Mouse (Mus musculus) lung, postnatal 14 days (tissue): ENCODE measurements at regions not wholly inside any gene's neighbourhood (a gene's known extent, or its start where the extent isn't known, plus 50 kb on each side); places are given as distances from the start of the nearest gene placed in this dataset.
A peak's percentile ranks its signal among the peaks of the same experiment; 100 is the strongest.

Experiments used
- DNase-seq: peaks from one replicate; pipeline ENCODE4 v3.0.0; 2021

DNA sequence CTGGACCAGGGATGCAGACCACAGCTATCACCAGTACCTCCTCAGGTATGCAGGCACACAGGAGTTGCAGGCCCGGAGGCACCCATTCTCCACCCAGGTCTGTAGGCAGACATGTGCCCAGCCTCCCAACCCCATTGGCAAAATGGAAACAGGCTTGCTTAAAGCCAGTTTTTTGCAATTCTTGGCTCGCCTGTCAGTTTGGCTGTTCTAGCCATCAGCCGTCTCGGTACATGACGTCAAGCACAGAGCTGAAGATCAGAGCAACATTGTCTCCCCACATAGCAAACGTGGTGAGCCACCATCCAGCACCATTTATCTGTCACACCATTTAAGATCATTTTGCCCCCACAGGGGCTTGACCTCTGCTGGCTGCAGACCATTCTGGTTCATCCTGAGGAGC is 196.1 kb upstream of the Cops8 start:
- peak; percentile 26 for DNase-seq

DNA sequence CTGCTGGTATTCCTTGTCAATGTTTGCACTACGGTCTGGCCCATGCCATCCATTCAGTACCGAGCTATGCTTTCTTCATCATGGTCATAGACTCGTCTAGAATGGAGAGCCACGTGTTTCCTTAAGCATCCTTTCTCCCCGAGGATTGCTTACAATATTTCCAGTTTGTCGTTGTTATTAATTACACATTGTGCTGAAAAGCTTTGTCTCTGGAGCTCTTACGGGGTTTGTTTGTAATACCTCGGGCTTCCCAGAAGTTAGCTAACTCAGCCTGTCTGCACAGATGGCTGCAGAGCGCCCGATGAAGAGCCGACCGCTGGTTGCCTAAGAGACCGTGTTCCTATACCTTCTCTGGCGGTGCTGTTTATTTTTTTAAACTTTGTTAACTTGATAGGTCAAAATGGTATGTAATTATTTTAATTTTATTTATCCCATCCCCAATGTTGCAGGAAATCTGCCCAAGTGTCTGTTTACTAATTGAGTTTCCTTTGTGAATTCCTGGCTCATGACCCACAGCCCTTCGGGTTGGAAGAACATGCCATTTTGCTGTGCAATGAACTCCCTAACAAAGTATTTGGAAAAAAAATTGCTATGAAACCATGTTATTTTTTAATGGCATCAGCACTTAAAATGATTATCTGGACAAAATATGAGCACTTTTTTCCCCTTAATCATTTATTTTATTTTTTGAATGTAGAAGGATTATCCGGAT is 194.1 kb upstream of the Cops8 start:
- peak; percentile 39 for DNase-seq

DNA sequence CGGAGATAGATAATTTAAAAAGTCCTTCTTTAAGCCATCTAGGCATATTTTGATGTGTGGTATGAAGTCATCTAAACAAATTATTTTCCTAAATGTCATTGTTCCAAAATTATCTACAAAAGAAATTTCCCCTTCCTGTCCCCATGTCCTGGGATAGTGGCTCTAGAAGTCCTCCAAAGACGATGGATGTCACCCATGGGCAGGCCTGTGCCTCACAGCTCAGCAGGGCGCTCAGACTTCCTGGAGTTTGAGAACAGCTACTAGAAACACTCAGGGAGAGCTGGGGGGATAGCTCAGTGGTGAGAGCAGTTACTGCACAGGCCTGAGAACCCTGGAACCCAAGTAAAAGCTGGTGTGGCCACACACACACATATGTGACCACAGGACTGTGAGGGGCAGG is 193.5 kb upstream of the Cops8 start:
- DNase-seq = peak; percentile 22

DNA sequence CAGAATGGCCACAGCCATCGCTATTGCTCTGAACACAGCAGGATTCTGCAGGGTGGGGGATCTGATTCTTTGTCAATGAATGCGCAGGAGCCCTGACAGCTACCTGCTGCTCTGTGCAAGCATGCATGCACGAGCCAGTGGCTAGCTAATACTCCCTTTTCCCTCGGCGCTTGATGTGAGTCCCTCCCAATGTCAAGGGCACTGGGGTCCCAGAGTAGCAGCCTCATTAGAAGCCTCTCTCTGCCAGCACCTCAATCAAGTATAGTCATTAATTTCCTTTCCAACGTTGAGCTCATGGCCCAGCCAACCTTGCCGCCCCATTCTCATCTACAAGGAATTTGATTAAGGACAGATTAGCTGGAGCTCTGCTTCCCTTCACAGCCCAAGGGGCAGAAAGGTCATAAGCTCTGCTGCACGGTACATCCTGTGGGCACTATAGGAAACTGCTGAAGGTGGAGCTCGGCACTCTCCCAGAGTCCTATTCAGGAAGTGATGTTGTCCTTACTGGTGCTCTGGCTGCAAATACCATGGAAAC is 190.2 kb upstream of the Cops8 start:
- DNase-seq = peak; percentile 23

DNA sequence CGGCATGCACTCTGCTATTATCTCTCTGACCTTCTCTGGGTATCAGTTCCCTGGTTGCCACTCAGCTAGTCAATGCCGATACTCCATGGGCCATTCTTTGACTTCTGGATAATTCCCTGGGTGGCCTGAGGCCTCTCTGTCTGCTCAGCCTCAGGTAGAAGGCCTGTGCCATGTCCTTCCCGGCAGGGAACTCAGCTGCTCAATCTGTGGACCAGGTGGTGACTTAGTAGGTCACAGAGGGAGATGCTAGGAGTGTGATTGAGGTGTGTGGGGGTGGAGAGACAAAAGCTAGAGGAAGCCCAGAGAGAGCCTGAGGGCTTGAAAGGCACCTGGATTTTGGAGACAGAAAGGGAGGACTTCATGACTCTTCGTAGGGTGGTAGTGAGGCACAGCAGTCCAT is 188.0 kb upstream of the Cops8 start:
- DNase-seq = no peak

DNA sequence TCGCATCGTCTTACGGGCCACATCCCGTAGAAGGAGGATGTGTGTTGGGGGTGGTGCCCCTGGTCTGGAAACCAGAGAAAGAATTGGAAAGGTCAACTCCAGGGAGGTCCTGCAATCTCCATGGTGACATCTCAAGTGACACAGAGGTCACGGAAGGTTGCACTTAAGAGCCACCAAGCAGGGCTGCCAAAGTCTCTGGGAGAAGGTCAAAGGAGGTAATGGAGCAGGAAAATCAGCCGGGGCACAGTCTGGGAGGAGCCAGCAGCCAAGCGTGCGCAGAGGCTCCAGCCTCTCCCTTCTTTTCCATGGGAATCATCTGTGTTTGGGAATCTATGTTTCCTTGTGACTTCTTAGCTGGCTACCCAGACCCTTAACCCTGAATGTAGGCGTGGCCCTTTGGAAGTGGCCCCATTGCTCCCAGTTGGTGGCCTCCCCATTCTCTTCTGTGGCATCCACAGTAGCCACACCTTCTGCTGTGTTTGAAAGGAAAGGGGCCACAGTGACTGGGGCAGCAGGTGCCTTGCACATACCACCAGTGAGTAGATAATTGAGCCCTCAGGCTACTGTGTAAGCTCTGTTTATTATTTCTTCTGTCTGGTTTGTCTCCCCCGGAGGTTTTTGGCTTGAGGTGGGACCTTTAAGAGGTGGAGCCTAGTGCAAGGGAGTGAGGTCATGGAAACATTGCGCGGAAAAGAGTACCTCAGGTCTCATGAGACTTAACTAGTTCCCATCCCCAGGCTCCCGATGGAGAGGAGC is 178.5 kb upstream of the Cops8 start:
- no peak for DNase-seq

DNA sequence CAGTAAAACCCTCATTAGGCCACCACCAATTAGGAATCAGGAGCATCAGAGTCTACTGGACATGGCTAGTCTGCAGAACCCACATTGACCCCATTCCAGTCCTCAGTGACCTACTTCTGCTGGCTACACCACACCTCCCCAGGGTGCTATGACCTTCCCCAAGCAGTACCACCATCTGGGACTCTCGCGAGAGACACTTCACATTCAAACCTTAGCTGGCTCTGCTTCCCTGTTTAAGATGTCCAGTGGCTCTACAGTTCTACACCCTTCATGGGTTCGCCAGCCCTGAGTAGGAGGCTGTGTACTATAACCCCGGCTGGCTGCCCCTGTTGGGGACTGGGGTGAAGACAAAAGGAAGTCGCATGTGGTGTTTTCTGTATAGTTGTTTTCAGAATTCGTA is 174.4 kb upstream of the Cops8 start:
- DNase-seq = no peak

DNA sequence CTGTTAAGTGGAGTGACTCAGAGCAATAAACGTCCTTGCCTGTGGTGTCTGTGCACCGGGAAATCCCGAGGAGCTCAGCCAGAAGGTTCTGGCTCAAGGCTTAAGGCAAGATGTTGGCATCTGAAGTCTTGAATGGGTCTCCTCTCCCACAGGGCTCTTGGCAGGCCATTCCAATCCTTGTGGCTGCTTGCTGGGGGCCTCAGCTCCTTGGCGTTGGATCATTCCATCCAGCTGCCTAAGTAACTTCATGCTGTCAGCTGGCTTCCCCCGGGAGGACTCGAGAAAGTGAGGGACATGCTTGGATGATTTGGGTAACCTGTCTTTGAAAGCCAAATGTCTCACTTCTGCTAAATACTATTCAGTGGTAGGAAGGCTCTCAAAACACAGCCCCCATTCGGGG is 174.0 kb upstream of the Cops8 start:
- DNase-seq = no peak

DNA sequence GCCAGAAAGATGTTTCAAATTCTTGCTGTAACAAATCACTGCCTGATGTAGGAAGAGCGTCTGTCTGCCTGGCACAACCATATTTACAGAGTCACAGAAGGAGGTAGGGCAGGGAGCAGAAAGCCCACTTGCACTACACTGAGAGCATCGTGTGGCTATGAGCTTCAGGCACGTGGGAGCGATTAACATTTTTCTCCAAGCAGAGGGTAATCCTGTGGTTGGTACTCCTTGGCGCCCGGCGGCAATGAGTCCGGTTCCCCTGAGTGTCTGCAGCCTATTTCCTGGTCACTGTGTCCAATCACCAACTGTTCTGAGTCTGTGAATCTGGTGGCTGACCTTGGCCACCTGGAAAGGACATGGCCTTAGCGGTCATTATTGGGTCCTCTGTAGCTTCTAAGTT is 172.3 kb upstream of the Cops8 start:
- no peak for DNase-seq

DNA sequence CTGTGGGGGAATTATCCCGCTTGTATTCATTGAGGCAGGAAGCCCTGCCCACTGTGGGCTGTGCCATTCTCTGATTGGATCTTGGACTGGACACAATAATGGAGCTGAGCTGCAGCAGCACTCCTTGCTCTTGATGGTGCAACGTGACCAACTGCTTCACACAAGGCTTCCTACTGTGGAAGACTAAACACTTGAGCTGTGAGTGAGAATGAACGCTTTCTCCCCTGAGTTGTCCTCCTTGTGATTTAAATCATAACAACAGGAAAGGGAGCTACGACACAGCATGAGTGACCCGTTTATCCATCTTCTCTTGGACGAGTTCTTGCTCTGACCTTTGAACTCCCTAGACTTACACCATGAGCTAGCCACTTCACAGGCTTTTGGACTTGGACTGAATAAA is 171.0 kb upstream of the Cops8 start:
- DNase-seq = no peak

DNA sequence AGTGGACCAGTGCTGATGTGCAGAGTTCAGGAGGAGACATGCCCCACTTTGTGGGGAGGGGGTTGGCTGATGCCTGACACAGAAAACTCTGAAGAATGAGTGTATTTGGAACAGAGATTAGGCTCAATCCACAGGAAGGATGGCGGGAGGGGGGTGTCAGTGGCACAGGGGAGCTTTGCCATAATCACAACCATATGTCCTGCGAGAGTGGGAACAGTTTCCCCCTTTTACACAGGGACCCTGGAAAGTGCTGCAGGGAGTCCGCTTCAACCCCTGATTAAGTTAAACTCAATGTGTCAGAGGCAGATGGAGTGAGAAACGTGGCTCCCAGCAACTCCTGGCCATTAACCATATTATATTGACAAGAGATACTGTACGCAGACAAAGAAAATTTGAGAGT is 168.9 kb upstream of the Cops8 start:
- DNase-seq = no peak

DNA sequence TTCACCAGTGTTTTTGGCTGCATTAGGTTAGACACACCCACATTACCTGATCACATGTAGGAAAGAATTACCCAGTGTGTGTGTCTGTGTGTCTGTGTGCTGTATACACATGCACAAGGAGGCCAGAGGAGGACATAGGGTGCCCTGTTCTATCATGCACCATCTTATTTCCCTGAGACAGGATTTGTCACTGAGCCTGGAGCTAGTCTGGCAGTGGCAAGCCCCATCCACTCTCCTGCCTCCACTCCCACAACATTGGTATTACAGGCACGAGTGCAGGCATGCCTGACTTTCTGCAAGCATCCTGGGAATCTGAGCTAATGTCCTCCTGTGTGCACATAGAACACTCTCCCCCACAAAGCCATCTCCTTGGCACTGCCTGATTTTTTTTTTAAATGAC is 162.1 kb upstream of the Cops8 start:
- no peak for DNase-seq

DNA sequence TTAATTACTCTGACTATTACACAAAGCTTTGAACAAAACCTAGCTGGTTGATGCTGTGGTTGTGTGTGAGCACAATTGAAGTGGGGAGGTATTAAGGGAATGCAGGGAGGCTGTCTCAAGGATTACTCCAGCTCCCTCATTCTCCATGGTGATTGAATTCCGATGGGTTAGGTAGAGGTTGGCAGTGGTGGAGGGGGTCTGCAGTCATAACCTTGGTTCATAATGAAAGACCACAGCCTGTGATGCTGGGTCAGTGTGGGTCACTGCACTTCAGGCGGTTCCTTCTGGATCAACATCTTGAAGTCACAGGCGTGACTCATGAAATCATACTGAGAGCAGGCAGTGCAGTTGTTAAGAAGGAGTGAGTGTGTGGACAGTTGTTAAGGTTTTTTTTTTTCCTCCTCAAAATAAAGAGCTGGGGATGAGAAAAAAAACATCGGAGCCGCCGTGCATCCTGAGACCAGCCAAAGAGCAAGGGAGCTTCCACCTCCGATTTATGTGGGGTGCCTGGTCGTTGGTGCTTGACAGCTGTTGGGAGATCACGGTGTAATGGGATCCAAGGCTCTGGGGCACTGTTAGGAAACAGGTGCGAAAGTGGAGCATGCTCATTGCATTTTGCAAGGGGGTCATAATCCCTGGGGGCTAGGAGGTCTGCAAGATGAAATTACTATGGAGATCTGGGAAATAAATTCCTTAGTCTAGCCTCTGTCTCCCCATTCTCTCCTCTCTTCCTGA is 161.5 kb upstream of the Cops8 start:
- DNase-seq = no peak

DNA sequence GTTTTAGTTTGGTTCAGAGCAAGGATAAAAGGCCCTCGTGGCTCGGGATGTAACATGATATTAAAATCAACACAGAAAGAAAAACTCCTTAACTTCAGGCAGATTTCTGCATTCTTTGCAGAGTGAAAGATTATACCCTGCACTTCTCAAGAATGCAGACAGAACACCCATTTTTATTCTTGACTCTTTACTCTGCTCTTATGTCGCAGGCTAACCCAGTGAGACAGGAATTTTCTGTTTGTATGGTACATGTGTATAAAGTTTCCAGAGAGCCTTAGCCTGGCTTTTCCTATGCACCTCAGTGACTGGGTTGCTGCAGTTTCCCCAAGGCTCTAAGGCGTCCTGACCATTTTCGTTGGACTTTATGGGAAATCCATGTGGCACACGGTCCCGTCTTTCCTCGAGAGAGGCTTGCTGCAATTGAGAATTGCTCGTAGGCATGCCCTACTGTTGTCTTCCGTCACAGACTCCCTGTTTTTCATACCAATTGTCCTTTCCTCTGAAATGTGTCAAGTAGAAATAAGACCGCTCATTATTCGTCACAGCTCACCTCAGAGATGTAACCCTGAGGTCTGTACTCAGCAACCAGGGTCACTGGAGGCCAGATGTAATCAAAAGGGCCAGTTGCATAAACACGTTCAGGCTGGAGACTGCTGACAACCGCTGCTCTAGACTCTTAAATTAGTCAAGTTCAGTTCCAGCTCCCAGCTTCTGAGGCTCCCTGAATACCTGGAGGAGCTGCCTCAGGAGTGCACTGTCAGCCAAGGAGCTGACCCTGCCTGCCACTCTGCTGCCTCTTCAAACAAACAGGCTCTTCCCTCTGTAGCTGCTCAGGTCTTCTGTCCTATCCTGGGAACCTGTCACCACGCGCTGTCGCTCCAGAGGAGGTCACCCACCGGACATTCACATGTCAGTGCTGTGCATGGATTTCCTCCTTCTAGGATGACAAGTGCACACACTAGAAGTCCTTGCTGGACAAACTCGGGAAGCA is 160.2 kb upstream of the Cops8 start:
- DNase-seq = no peak

DNA sequence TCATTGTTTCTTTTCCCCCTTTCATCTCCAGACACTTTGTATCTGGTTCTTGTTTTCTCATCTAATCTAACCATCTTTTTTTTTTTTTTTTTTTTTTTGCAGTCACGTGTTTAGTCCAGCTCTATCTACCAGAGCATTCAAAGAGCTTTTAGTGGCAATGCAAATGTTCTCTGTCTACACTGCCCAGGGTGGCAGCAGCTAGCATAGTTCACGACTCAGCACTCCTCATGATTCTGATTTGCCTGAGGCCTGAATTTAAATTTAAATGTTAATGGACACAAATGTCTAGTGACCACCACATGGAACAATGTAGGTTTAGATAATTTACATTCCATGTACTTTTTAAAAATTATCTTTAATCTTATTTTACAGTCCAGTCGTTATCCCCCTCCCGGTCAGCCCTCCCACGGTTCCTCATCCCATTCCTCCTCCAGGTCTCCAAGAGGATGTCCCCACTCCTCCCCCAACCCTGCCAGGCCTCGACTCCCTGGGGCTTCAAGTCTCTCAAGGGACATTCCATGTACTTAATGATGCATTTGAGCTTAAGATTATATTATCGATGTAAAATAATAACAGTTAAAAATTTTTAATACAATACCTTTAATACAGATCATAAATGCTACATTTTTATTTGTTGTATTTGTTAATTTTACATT is 153.1 kb upstream of the Cops8 start:
- no peak for DNase-seq

DNA sequence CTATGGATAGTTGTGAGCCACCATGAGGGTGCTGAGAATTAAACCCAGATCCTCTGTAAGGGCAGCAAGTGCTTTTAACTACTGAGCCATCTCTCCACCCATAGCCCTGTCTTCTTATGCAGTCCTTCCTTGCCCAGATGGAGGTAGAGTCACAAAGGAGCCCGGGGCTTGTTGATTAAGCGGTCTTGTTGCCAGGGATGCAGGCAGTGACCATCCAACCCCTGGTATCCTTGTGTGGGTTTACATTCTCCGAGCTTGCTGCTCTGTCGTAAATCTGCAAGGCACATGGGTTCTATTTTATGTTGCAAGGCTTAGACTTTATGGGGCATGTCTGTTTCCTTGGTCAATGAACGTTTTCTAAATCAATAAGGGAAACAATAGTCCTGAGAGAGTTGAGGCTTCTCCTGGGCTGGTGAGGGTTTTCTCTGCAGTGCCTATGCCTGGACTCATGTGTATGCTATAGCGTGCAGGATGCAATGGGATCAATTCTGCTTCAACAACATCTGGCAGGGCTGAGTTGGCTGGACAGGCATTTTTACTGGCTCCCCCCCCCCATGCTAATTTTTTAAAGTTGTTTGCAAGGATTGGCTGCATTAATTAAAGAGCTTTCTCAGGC is 150.7 kb upstream of the Cops8 start:
- no peak for DNase-seq

DNA sequence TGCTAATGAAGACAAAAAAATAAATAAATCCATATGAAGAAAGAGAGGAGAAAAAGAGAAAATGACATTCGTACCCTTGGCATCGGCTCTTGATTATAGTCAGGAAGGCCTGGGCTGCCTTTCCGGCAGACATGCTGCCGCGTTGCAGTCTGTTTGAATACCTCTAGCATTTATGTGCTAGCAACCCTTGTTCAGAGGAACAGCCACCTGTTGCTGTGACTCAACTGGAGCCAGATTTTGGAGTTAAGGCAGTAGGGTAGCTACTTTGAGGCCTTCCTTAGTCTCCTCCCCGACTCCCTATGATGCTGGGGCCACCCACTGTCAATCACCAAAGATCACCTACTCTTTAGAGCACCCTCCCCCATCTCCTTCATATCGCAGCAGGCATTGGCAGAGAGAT is 148.5 kb upstream of the Cops8 start:
- DNase-seq = no peak

DNA sequence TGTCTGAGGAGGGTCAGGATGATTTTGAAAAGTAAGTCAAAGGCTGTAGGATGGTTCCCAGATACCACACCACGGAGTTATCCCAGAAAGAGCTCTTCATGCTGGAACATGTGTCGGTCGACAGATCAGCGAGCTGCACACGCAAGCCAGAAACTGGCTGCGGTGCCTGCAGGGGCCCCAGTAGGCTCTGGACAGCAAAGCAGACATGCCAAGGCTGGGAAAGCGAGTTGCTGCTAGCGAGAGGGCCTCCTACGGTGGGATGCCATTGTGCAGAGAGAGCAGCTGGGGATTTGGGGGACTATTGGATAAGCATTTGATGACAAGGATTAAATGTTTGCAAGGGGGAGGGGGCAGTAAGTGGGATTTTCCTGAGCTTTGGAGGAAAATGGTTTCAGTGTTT is 145.4 kb upstream of the Cops8 start:
- DNase-seq = no peak

DNA sequence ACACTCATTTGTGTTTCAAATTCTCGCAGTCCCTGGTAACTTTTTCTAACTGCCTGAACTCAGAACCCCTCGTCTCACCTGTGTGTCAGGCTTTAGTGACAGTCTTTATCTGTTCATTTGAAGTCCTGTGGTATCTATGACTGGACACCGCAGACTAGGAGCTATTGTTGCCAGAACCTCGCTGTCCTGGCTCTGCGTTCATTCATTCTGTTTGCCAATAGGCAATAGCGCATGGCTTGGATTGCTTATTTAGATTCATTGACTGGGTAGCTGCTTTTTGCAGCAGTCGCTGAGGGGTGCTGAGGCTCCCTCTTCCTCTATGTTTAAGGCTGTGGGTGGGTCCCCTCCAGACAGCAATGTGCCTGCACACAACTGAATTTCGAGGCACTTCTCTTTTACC is 144.6 kb upstream of the Cops8 start:
- no peak for DNase-seq

DNA sequence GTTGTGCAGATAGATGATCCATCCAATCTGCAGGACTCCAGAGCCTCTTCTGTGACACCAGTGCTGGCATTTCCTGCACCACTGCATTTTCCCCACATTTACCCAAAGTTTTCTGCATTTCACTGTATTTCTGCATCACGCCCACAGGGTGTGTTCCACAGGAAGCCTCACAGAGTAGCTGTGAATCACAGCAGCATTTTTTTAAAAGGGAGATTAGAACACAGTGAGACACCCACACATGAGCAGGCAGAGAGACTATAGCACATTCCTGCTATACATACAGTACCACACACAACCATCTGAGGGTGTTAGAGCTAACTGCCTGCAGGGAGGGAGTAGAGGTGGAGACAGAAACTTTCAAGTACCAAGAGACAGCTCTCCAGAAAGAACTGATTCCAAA is 141.1 kb upstream of the Cops8 start:
- DNase-seq = no peak

DNA sequence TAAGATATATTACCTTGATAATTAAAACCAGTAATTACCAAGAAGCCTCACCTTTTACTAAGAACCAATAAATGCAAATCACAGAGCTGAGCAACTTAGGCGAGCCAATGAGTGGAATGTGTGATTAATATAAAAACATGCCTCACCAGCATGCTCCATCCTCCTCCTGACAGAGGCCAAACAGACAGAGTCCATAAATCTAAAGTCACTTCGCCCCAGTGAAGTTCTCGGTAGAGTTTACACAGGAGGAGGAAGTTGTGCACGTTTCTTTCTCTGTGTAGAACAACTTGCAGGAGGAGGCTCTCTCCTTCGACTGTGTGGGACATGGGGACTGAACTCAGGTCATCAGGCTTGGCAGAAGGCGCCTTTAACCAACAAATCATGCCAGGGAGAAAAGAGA is 139.5 kb upstream of the Cops8 start:
- no peak for DNase-seq

DNA sequence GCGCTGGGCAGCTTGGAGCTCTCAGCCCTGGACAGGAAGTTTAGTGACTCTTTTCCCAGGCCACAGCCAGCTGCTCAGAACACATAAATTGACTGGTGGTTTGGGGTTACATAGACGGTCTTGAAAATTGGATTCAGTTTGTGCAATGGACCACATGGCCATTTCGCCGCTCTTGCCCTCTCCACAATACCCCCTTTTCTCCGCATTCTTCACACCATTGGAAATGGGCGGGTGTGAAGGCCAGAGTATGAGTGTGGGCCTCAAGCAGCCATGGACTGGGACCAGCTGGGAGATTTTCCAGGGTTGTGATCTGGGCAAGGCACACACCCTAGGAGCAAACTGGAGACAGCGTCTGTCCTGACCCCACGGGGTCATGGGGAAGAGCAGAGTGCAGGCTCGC is 135.1 kb upstream of the Cops8 start:
- no peak for DNase-seq
